Mouse (Mus musculus) embryonic facial prominence, embryonic 13.5 days (tissue): ENCODE measurements around the gene Chrna5. TPM values are rescaled to one million over a fixed set of nuclear protein-coding genes. Genes with fewer than 3 reads are reported as not detected.
A peak's percentile ranks its signal among the peaks of the same experiment; 100 is the strongest.

Experiments used
- ATAC-seq: fragments of 200-750 bp; cut with Nextera tagmentation; 2 replicates; pipeline ENCODE4 v1.8.0; 2017; ENCODE audit warnings: low read depth; ENCODE audit not compliant: insufficient number of reproducible peaks, insufficient read depth, low FRiP score, low TSS enrichment
- H3K27ac ChIP-seq: fragments of 300-500 bp; sonication (generic); 2 replicates; pipeline ENCODE4 v1.5.1; 2015; ENCODE audit warnings: moderate library complexity, mild to moderate bottlenecking, inconsistent platforms
- H3K27me3 ChIP-seq: fragments of 300-500 bp; sonication (generic); 2 replicates; pipeline ENCODE4 v1.6.1; 2015; ENCODE audit warnings: mild to moderate bottlenecking, inconsistent platforms
- H3K36me3 ChIP-seq: fragments of 300-500 bp; sonication (generic); 2 replicates; pipeline ENCODE4 v1.6.1; 2015; ENCODE audit warnings: mild to moderate bottlenecking, inconsistent platforms
- H3K4me1 ChIP-seq: fragments of 300-500 bp; sonication (generic); 2 replicates; pipeline ENCODE4 v1.6.1; 2015; ENCODE audit warnings: inconsistent platforms
- H3K4me2 ChIP-seq: fragments of 300-500 bp; sonication (generic); 2 replicates; pipeline ENCODE4 v1.6.1; 2015; ENCODE audit warnings: moderate library complexity, mild to moderate bottlenecking, inconsistent platforms
- H3K4me3 ChIP-seq: fragments of 300-500 bp; sonication (generic); 2 replicates; pipeline ENCODE4 v1.5.1; 2015; ENCODE audit warnings: mild to moderate bottlenecking, inconsistent platforms
- H3K9ac ChIP-seq: fragments of 300-500 bp; sonication (generic); 2 replicates; pipeline ENCODE4 v1.6.1; 2015; ENCODE audit warnings: mild to moderate bottlenecking, inconsistent platforms
- H3K9me3 ChIP-seq: fragments of 300-500 bp; sonication (generic); 2 replicates; pipeline ENCODE4 v1.6.1; 2016; ENCODE audit warnings: inconsistent platforms
- WGBS: fragments of 180-500 bp; shearing (Covaris S2); methylation state at CpG from one replicate; pipeline ENCODE4 v1.1.7; 2015; ENCODE audit warnings: mixed read lengths; 5-methylcytosine and 5-hydroxymethylcytosine counted together
- polyA plus RNA-seq: library from polyadenylated mRNA; unstranded; fragments of >200 nt; fragmentation: Nextera tagmentation; extraction: Ambion mirVana; gene quantifications from 2 replicates; pipeline ENCODE4 v1.2.1, GENCODE M21; 2015

Gene Chrna5
- polyA plus RNA-seq, 1 experiment from 2014 or later, result 0.48 TPM

DNA sequence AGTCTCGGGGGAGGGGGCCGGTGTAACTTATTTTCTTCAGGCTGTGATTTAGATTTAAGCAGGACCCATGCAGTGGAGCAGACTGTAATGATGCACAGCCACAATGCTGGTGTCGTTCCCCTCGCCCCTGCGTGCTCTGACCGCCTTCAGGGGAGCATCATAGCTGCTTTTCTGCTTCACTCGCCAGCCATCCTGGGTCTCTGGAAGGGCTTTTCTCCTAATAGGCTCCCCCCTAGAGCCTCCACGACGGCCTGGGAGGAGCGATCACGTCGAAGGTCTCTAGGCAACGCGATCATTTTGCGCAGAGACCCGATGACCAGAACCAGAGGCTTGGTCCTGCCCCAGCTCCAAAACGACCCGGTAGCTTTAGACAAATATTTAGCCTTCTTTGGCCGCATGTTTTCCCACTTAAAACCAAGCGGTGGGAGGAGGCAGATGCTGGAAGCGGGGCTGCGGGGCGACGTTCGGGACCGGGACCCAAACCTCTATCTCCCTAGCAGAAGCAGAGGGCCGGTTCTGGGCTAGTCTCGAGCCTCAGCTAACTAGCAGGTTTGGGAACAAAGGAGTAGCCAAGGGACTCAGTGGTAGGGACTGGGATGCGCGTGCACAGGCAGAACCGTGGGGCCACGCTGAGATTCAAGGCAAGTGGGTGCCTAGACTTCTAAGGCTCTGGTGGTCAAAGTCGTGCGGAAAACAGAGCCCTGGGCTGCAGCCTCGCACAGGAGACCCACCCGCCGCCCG, 45.0 kb downstream of the Chrna5 start:
- ATAC-seq, result no peak
- Histone ChIP-seq H3K4me1 (peaks cover 14% of the 10 kb centered on the region), H3K4me2 (peak overlapping the region; percentile 70), H3K27ac (no peak overlapping the region), H3K9ac (peak overlapping the region; percentile 58), H3K27me3 (peaks cover 53% of the 10 kb centered on the region), H3K9me3 (no peaks in the 10 kb centered on the region), H3K36me3 (no peaks in the 10 kb centered on the region), H3K4me3 (peak overlapping the region; percentile 42)
- 9% methylated on average over 38 of the region's 38 CpGs for WGBS

- Histone ChIP-seq H3K9me3 (no peaks in the 10 kb centered on the region), H3K27ac (no peak within 1 kb of the TSS), H3K4me1 (peaks cover 14% of the 10 kb centered on the region), H3K4me3 (peak within 1 kb of the TSS; percentile 42), H3K4me2 (peak within 1 kb of the TSS; percentile 70), H3K36me3 (no peaks in the 10 kb centered on the region), H3K27me3 (peaks cover 49% of the 10 kb centered on the region), H3K9ac (peak within 1 kb of the TSS; percentile 58)
- WGBS, result under 1% methylated on average over 39 of the region's 39 CpGs
- ATAC-seq, result 0 out of 2 replicates have a peak, but pooled peaks have one; percentile 10
Measured at GRCm38 (mm10) chr9:55026275-55026663, 45.6 kb downstream of the Chrna5 start, which contains the start of gene Chrna3. Chrna3 (minus strand) TSS chr9:55026562.

- Histone ChIP-seq H3K4me3 (no peak overlapping the region), H3K4me1 (peaks cover under 1% of the 10 kb centered on the region; the same call in 1 of the 2 replicates), H3K27me3 (peaks cover 16% of the 10 kb centered on the region), H3K9ac (no peak overlapping the region), H3K27ac (no peak overlapping the region), H3K4me2 (no peak overlapping the region), H3K36me3 (no peaks in the 10 kb centered on the region), H3K9me3 (no peaks in the 10 kb centered on the region)
- ATAC-seq, result no peak
- 29% methylated on average over 6 of the region's 6 CpGs for WGBS
Measured at GRCm38 (mm10) chr9:55031435-55032167, 50.9 kb downstream of the Chrna5 start.

GRCm38 (mm10) chr9:55038948-55039347, 58.3 kb downstream of the Chrna5 start:
- Histone ChIP-seq H3K9ac (no peak overlapping the region), H3K4me3 (no peak overlapping the region), H3K27ac (no peak overlapping the region), H3K4me1 (no peaks in the 10 kb centered on the region), H3K27me3 (no peaks in the 10 kb centered on the region), H3K4me2 (no peak overlapping the region), H3K9me3 (no peaks in the 10 kb centered on the region), H3K36me3 (no peaks in the 10 kb centered on the region)
- whole genome bisulfite sequencing, result 71% methylated on average over 8 of the region's 8 CpGs
- no peak for ATAC-seq

GRCm38 (mm10) chr9:55039983-55040382, 59.3 kb downstream of the Chrna5 start:
- no peaks in the 10 kb centered on the region for H3K4me1 ChIP-seq
- no peaks in the 10 kb centered on the region for H3K9me3 ChIP-seq
- H3K27me3 ChIP-seq, result no peaks in the 10 kb centered on the region
- no peak overlapping the region for H3K4me2 ChIP-seq
- no peak overlapping the region for H3K4me3 ChIP-seq
- no peak overlapping the region for H3K9ac ChIP-seq
- 70% methylated on average over 5 of the region's 5 CpGs for WGBS
- H3K27ac ChIP-seq, result no peak overlapping the region
- no peak for ATAC-seq
- no peaks in the 10 kb centered on the region for H3K36me3 ChIP-seq

DNA sequence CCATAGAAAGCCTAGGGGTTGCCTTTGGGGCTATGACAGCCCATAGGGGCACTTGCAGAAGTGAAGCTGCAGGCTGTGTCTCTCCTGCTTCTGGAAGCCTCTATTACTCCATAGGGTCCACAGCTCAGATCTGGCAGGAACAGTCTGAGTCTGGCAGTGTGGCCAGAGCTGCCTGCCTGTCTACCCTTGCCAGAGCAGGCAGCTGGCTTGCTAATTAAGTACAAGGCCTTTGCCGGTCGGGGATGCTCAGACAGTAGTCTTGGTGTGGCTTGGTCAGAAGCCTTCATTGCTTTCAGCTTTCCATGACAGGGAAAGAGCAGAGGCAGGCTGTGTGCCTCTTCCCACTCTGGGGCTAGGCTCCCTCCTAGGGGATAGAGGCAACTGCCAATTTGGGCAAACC, 60.7 kb downstream of the Chrna5 start:
- H3K9ac ChIP-seq, result no peak overlapping the region
- no peak for ATAC-seq
- no peaks in the 10 kb centered on the region for H3K9me3 ChIP-seq
- H3K4me3 ChIP-seq, result no peak overlapping the region
- no peak overlapping the region for H3K27ac ChIP-seq
- peaks cover 5% of the 10 kb centered on the region; the same call in 1 of the 2 replicates for H3K27me3 ChIP-seq
- no peaks in the 10 kb centered on the region for H3K4me1 ChIP-seq
- H3K4me2 ChIP-seq, result no peak overlapping the region
- H3K36me3 ChIP-seq, result no peaks in the 10 kb centered on the region
- WGBS, result 51% methylated on average over 2 of the region's 2 CpGs

GRCm38 (mm10) chr9:55043688-55044087, 63.0 kb downstream of the Chrna5 start:
- Histone ChIP-seq H3K27ac (no peak overlapping the region), H3K9ac (no peak overlapping the region), H3K9me3 (no peaks in the 10 kb centered on the region), H3K27me3 (peaks cover 5% of the 10 kb centered on the region; the same call in 1 of the 2 replicates), H3K4me3 (no peak overlapping the region), H3K36me3 (no peaks in the 10 kb centered on the region), H3K4me1 (peaks cover 9% of the 10 kb centered on the region), H3K4me2 (0 out of 2 replicates have a peak overlapping the region, but pooled peaks have one; percentile 18)
- WGBS, result 15% methylated on average over 8 of the region's 8 CpGs
- no peak for ATAC-seq

GRCm38 (mm10) chr9:55045001-55045400, 64.3 kb downstream of the Chrna5 start:
- Histone ChIP-seq H3K27ac (no peak overlapping the region), H3K4me1 (peaks cover 12% of the 10 kb centered on the region), H3K27me3 (peaks cover 5% of the 10 kb centered on the region; the same call in 1 of the 2 replicates), H3K4me3 (no peak overlapping the region), H3K36me3 (no peaks in the 10 kb centered on the region), H3K4me2 (no peak overlapping the region), H3K9me3 (no peaks in the 10 kb centered on the region), H3K9ac (no peak overlapping the region)
- WGBS, result 71% methylated on average over 2 of the region's 2 CpGs
- no peak for ATAC-seq

- Histone ChIP-seq H3K9me3 (no peaks in the 10 kb centered on the region), H3K36me3 (no peaks in the 10 kb centered on the region), H3K27me3 (peaks cover 5% of the 10 kb centered on the region; the same call in 1 of the 2 replicates), H3K4me2 (no peak overlapping the region), H3K4me1 (peaks cover 12% of the 10 kb centered on the region), H3K4me3 (no peak overlapping the region), H3K9ac (0 out of 2 replicates have a peak overlapping the region, but pooled peaks have one; percentile 11), H3K27ac (no peak overlapping the region)
- no peak for ATAC-seq
- WGBS, result 2% methylated on average over 3 of the region's 3 CpGs
Measured at GRCm38 (mm10) chr9:55046764-55047163, 66.1 kb downstream of the Chrna5 start.

- H3K4me1 ChIP-seq, result peaks cover 12% of the 10 kb centered on the region
- no peaks in the 10 kb centered on the region for H3K9me3 ChIP-seq
- H3K36me3 ChIP-seq, result no peaks in the 10 kb centered on the region
- H3K27me3 ChIP-seq, result peaks cover 5% of the 10 kb centered on the region; the same call in 1 of the 2 replicates
- H3K4me3 ChIP-seq, result peak within 1 kb of the TSS; percentile 60
- WGBS, result under 1% methylated on average over 23 of the region's 23 CpGs
- peak within 1 kb of the TSS; percentile 91 for H3K4me2 ChIP-seq
- no peak within 1 kb of the TSS for H3K27ac ChIP-seq
- no peak for ATAC-seq
- H3K9ac ChIP-seq, result peak within 1 kb of the TSS; percentile 71
Measured at GRCm38 (mm10) chr9:55048211-55048880, 67.7 kb downstream of the Chrna5 start, which contains the start of gene Chrnb4. Chrnb4 (minus strand) TSS chr9:55048779.

- no peaks in the 10 kb centered on the region for H3K9me3 ChIP-seq
- H3K27ac ChIP-seq, result no peak overlapping the region
- no peak for ATAC-seq
- no peak overlapping the region for H3K4me3 ChIP-seq
- WGBS, result 77% methylated on average over 2 of the region's 2 CpGs
- no peak overlapping the region for H3K4me2 ChIP-seq
- no peak overlapping the region for H3K9ac ChIP-seq
- no peaks in the 10 kb centered on the region for H3K4me1 ChIP-seq
- H3K36me3 ChIP-seq, result no peaks in the 10 kb centered on the region
- H3K27me3 ChIP-seq, result no peaks in the 10 kb centered on the region
Measured at GRCm38 (mm10) chr9:55055386-55055930, 74.8 kb downstream of the Chrna5 start.
